Mouse (Mus musculus): ENCODE results near the gene Olfr259.

Gene Olfr259

DNA sequence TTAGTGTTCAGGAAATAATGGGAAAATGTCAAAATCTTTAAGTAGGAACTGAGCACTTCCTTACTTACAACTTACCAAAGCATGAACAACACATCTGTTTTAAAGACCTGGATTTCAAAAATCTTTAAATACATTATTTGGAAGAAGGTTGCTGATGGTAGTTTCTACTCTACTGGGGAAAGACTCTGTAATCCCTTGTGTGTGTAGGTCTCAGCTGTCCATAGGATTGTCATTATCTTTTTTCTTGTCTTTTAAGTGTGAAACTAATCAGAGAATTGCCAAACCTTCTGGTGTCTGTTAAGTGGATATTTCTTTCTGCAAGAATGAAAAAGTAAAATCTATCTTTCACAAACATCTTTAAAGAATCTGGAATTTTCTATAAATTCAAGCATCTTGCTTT, at the start of gene Olfr259:
Gene Olfr259, minus strand, starts transcription at position 101 of the 400 bp plus-strand sequence.
- no peak for DNase-seq (ENCODE audit: low read depth in 1 of 2, low spot score in 2 of 2)

DNA sequence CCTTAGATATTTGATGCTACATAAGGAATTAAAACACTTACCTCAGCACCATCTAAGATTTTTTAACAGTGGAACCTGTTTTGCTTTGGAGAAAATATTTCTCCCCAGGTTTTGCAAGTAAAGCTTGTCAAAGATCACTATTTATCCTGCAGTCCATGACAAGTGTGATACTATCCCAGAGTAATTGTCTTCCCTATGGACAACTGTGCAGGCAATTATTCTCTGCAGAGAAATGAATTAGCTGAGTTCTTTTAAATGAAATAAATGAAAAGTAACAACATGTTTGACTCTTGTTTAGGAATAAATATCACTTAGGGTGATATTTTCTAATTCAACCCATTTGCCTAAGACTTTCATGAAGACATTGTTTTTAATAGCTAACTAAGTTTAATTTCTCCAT, 38.2 kb upstream of the Olfr259 start, which contains the start of gene Olfr1111:
Gene Olfr1111, minus strand, starts transcription at position 101 of the 400 bp plus-strand sequence.
- no peak for DNase-seq (ENCODE audit: low read depth in 1 of 2, low spot score in 2 of 2)

DNA sequence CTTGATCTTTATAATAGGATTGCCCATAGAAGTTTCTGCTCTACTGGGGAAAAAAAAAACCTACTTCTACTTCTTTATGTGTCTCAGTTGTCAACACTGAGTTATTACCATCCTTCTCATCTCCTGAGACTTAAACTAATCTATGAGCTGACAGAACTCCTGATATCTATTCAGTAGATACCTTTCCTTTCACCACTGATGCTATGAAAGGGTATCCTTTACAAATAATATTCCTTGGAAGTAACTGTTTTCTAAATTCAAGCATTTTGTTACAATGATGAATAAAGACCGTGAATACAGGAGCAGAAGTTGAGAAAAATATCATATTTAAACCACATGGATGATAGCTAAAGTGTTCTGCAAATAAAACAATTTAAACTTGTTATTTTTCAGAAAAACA, 25.8 kb upstream of the Olfr259 start, which contains the start of gene Olfr1110:
Gene Olfr1110, minus strand, starts transcription at position 101 of the 400 bp plus-strand sequence.
- no peak for DNase-seq (ENCODE audit: low read depth in 1 of 2, low spot score in 2 of 2)

DNA sequence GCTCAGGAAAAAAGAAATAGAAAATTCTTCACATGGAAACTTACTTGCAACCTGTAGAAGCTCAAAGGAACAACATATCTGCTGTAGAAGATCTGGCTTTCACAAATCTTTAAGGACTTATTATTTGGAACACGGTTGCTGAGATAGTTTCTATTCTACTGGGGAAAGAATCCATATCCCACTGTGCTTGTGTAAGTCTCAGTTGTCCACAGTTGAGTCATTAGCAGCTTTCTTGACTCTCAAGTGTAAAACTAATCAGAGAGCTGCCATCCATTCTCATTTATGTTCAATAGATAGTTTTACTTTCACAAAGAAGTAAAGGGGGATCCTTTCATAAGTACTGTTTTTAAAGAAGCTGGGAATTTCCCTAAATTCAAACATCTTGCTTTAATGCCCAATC, 18.5 kb downstream of the Olfr259 start, which contains the start of gene Olfr1109:
Gene Olfr1109, minus strand, starts transcription at position 101 of the 400 bp plus-strand sequence.
- DNase-seq (ENCODE audit: low read depth in 1 of 2, low spot score in 2 of 2): no peak

- no peak for DNase-seq (ENCODE audit: low read depth in 1 of 2, low spot score in 2 of 2)
Measured at GRCm38 (mm10) chr2:87075717-87076116, 38.6 kb downstream of the Olfr259 start, which contains the start of gene Olfr1107. Gene Olfr1107, minus strand, starts transcription at chr2:87075817.

Data from monocyte, adult 2 months (primary cell).